Mouse (Mus musculus): Measurements from ENCODE around the gene Trim65. TPM values are rescaled to one million over a fixed set of nuclear protein-coding genes. Genes with fewer than 3 reads are reported as not detected.

Trim65 gene
- polyA plus RNA-seq, 1 experiment = 5.3 TPM

- TF ChIP-seq CTCF (IDR thresholded peaks at IDR 0.05; ENCODE audit: extremely low read depth, insufficient read depth, low read length) = no peak
- no peak for TF ChIP-seq POLR2A (IDR thresholded peaks at IDR 0.05; ENCODE audit: extremely low read depth, insufficient read depth, low read length)
- Histone ChIP-seq H3K27ac (ENCODE audit: insufficient read depth, low read length) (no peak overlapping the region), H3K4me1 (ENCODE audit: control insufficient read depth, insufficient read depth, low read length) (peaks cover 1% of the 10 kb centered on the region), H3K4me3 (ENCODE audit: insufficient read depth, low read length) (peak overlapping the region; percentile 51)
Measured at GRCm38 (mm10) chr11:116167232-116167631, 36.3 kb upstream of the Trim65 start.

GRCm38 (mm10) chr11:116163002-116163401 is 32.1 kb upstream of the Trim65 start:
- Histone ChIP-seq H3K4me3 (ENCODE audit: insufficient read depth, low read length) (no peak overlapping the region), H3K4me1 (ENCODE audit: control insufficient read depth, insufficient read depth, low read length) (peaks cover 2% of the 10 kb centered on the region), H3K27ac (ENCODE audit: insufficient read depth, low read length) (no peak overlapping the region)
- TF ChIP-seq POLR2A (IDR thresholded peaks at IDR 0.05; ENCODE audit: extremely low read depth, insufficient read depth, low read length) (no peak), CTCF (IDR thresholded peaks at IDR 0.05; ENCODE audit: extremely low read depth, insufficient read depth, low read length) (no peak)

- Histone ChIP-seq H3K27ac (ENCODE audit: insufficient read depth, low read length) (no peak overlapping the region), H3K4me1 (ENCODE audit: control insufficient read depth, insufficient read depth, low read length) (peaks cover 2% of the 10 kb centered on the region), H3K4me3 (ENCODE audit: insufficient read depth, low read length) (no peak overlapping the region)
- TF ChIP-seq CTCF (IDR thresholded peaks at IDR 0.05; ENCODE audit: extremely low read depth, insufficient read depth, low read length) = no peak
- TF ChIP-seq POLR2A (IDR thresholded peaks at IDR 0.05; ENCODE audit: extremely low read depth, insufficient read depth, low read length) = peak; percentile 69; the same call in 1 of the 2 replicates
Measured at GRCm38 (mm10) chr11:116162146-116162545, 31.2 kb upstream of the Trim65 start.

DNA sequence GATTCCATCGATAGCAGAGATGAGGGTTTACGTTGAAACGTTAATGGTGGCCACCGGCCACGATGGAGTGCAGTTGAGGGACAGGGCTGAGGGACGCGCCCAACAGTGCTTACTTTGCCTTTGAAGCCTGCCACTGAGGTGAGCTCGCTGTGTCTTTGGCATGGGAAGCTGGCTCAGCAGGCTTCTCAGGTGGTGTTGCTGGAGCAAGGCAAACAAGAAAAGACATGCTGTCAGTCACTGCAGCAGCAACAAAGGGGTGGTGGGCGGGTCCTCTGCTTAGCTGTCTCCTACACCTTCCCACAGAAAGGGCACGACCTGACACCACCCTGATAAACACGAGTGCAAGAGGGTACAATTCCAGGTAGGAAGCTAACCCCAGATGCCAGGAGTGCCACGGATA is 30.4 kb upstream of the Trim65 start:
- TF ChIP-seq POLR2A (IDR thresholded peaks at IDR 0.05; ENCODE audit: extremely low read depth, insufficient read depth, low read length) = no peak
- TF ChIP-seq CTCF (IDR thresholded peaks at IDR 0.05; ENCODE audit: extremely low read depth, insufficient read depth, low read length) = no peak
- H3K4me3 ChIP-seq (ENCODE audit: insufficient read depth, low read length) = no peak overlapping the region
- H3K4me1 ChIP-seq (ENCODE audit: control insufficient read depth, insufficient read depth, low read length) = peaks cover 2% of the 10 kb centered on the region; the same call in 1 of the 2 replicates
- no peak overlapping the region for H3K27ac ChIP-seq (ENCODE audit: insufficient read depth, low read length)

- Histone ChIP-seq H3K4me3 (ENCODE audit: insufficient read depth, low read length) (no peak overlapping the region), H3K4me1 (ENCODE audit: control insufficient read depth, insufficient read depth, low read length) (peaks cover 3% of the 10 kb centered on the region), H3K27ac (ENCODE audit: insufficient read depth, low read length) (no peak overlapping the region)
- TF ChIP-seq POLR2A (IDR thresholded peaks at IDR 0.05; ENCODE audit: extremely low read depth, insufficient read depth, low read length) = no peak
- TF ChIP-seq CTCF (IDR thresholded peaks at IDR 0.05; ENCODE audit: extremely low read depth, insufficient read depth, low read length) = no peak
Measured at GRCm38 (mm10) chr11:116150960-116151359, 20.0 kb upstream of the Trim65 start.

DNA sequence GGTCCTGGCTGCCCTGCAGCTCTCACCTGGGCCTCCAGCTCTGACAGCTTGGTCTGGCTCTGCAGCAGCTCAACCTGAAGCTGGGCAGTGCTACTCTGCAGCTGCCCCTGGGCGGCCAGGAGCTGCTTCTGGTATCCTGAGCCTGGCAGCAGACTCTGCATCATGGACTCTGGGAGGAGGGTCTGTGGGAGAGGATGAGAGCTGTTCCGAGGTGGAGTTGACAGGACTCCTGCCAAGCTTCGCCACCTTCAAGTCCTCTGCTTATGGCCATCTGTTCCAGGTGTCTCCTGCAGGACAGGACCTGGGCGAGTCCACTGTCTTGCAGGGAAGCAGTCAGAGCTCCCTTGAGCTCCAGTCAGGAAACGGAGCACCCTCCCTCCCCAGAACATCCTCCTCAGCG is 18.4 kb upstream of the Trim65 start:
- TF ChIP-seq POLR2A (IDR thresholded peaks at IDR 0.05; ENCODE audit: extremely low read depth, insufficient read depth, low read length) = no peak
- no peak for TF ChIP-seq CTCF (IDR thresholded peaks at IDR 0.05; ENCODE audit: extremely low read depth, insufficient read depth, low read length)
- Histone ChIP-seq H3K4me1 (ENCODE audit: control insufficient read depth, insufficient read depth, low read length) (peaks cover 6% of the 10 kb centered on the region), H3K4me3 (ENCODE audit: insufficient read depth, low read length) (no peak overlapping the region), H3K27ac (ENCODE audit: insufficient read depth, low read length) (no peak overlapping the region)

DNA sequence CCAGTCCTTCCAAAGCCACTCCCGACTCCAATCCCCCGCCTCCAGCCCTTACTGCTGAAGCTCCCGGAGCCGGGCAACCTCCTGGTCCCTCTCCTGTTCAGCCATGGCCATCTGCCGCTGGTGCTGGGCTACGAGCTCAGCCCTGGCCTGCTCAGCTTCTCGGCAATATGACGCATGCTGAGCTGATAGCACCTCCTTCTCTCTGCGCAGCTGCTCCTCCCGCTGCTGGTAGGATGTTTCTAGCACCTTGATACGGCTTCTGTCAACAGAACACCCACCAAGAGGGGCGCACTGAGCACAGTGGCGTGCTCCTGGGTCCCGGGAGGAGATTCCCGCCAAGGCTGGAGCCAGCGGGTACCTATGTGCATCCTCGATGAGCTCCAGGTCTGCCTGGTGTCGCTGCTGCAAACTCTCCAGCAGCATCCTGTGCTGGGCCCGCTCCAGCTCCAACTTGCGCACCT is 17.9 kb upstream of the Trim65 start:
- TF ChIP-seq CTCF (IDR thresholded peaks at IDR 0.05; ENCODE audit: extremely low read depth, insufficient read depth, low read length) (no peak), POLR2A (IDR thresholded peaks at IDR 0.05; ENCODE audit: extremely low read depth, insufficient read depth, low read length) (peak; percentile 14; the same call in 1 of the 2 replicates)
- Histone ChIP-seq H3K4me1 (ENCODE audit: control insufficient read depth, insufficient read depth, low read length) (peaks cover 6% of the 10 kb centered on the region), H3K4me3 (ENCODE audit: insufficient read depth, low read length) (no peak overlapping the region), H3K27ac (ENCODE audit: insufficient read depth, low read length) (0 out of 2 replicates have a peak overlapping the region, but pooled peaks have one; percentile 24)

GRCm38 (mm10) chr11:116146294-116146985 is 15.5 kb upstream of the Trim65 start:
- TF ChIP-seq POLR2A (IDR thresholded peaks at IDR 0.05; ENCODE audit: extremely low read depth, insufficient read depth, low read length) = peak; percentile 34; the same call in 1 of the 2 replicates
- no peak for TF ChIP-seq CTCF (IDR thresholded peaks at IDR 0.05; ENCODE audit: extremely low read depth, insufficient read depth, low read length)
- Histone ChIP-seq H3K4me3 (ENCODE audit: insufficient read depth, low read length) (no peak overlapping the region), H3K27ac (ENCODE audit: insufficient read depth, low read length) (peak overlapping the region; percentile 58; the same call in 1 of the 2 replicates), H3K4me1 (ENCODE audit: control insufficient read depth, insufficient read depth, low read length) (peaks cover 6% of the 10 kb centered on the region)

DNA sequence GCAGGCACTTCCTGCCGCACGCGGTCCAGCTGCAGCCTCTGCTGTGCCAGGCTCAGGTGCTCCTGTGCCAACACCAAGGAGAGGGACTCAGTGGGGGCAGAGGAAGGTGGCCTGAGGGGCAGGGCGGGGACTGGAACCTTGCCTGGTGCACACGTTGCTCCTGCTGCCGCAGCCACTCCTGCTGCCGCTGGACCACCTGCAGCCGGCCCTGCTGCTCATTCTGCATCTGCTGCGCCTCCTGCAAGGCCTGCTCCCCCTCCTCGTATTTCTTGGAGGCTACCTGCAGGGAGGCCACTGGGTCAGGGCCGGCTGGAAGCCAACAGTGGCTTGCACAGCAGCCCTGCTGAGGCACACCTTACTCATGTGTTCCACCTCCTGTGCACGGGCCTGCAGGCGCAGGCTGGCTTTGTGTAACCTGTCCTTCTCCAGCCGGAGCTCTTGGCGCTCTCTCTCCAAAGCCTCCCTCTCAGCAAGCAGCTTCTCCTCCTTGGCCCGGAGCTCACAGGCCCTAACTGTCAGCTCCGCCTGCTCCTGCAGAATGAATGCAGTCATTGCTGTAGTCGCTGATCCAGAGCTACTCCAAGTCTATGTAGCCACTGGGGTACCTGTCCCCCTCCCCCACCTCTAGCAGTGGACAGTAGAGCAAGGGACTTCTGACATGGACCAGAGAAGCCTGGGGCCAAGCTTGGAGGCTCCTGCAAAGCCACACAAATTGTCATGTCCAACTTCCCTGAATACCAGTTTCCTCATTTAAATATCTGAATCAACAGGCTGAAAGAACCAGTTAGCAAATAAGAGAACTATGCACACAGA is 14.8 kb upstream of the Trim65 start:
- TF ChIP-seq POLR2A (IDR thresholded peaks at IDR 0.05; ENCODE audit: extremely low read depth, insufficient read depth, low read length) = no peak
- no peak overlapping the region for H3K4me3 ChIP-seq (ENCODE audit: insufficient read depth, low read length)
- H3K27ac ChIP-seq (ENCODE audit: insufficient read depth, low read length) = peak overlapping the region; percentile 11; the same call in 1 of the 2 replicates

More for the DNA sequence above, 14.8 kb upstream of the Trim65 start:
- peaks cover 6% of the 10 kb centered on the region for H3K4me1 ChIP-seq (ENCODE audit: control insufficient read depth, insufficient read depth, low read length)
